Mouse (Mus musculus): ENCODE data around the gene Cyp2b23.
"Not testable (repeated sequence)": the region's sequence is repeated elsewhere in the genome, so short reads cannot be mapped to it uniquely, and the experiment has no call there.

The Cyp2b23 gene

GRCm38 (mm10) chr7:26686337-26686736 is at the start of gene Cyp2b23:
TSS of gene Cyp2b23 (minus strand) at chr7:26686437.
- DNase-seq (ENCODE audit: extremely low read depth, low read depth): no peak

- DNase-seq (ENCODE audit: extremely low read depth, low read depth): no peak
These were observed 24.8 kb upstream of the Cyp2b23 start for GRCm38 (mm10) chr7:26711061-26711460.

- DNase-seq (ENCODE audit: extremely low read depth, low read depth): no peak
These were observed 20.8 kb upstream of the Cyp2b23 start for GRCm38 (mm10) chr7:26707061-26707460.

GRCm38 (mm10) chr7:26706191-26706590 is 20.0 kb upstream of the Cyp2b23 start:
- not testable (repeated sequence) for DNase-seq (ENCODE audit: extremely low read depth, low read depth)

GRCm38 (mm10) chr7:26700151-26700550 is 13.9 kb upstream of the Cyp2b23 start:
- DNase-seq (ENCODE audit: extremely low read depth, low read depth): no peak

GRCm38 (mm10) chr7:26685713-26686112 is 524 bp downstream of the Cyp2b23 start:
- DNase-seq (ENCODE audit: extremely low read depth, low read depth): no peak

- DNase-seq (ENCODE audit: extremely low read depth, low read depth): not testable (repeated sequence)
These were observed 18.8 kb downstream of the Cyp2b23 start for GRCm38 (mm10) chr7:26667466-26667865.

GRCm38 (mm10) chr7:26666011-26666410 is 20.2 kb downstream of the Cyp2b23 start:
- no peak for DNase-seq (ENCODE audit: extremely low read depth, low read depth)

GRCm38 (mm10) chr7:26618364-26618763 is 67.9 kb downstream of the Cyp2b23 start, which contains the start of gene Vmn1r185:
TSS of gene Vmn1r185 (minus strand) at chr7:26618464.
- DNase-seq (ENCODE audit: extremely low read depth, low read depth): not testable (repeated sequence)
